Mouse (Mus musculus): ENCODE data around the gene Olfr1428.
"Not testable (repeated sequence)": the region's sequence is repeated elsewhere in the genome, so short reads cannot be mapped to it uniquely, and the experiment has no call there.

Olfr1428 gene

DNA sequence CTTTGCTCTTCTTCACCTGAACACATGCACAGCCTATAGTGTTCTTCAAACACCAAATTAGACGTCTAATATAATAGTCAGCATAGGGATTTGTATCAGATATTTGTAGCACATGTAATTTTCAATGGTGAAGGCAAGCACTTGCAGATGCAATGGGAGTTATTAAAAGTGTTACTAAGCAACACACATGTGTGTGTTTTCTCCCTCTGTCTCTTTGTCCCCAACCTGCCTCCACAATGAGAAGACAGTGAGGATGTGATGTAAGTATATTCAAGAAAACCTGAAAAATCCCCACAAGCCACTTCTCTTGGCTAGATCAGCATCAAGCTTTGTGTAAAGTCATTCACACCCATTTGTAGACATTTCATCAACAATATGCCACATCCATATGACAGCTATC, at the start of gene Olfr1428:
Gene Olfr1428, minus strand, starts transcription at position 101 of the 400 bp plus-strand sequence.
- no peak for DNase-seq (ENCODE audit: low spot score)

GRCm38 (mm10) chr19:12145452-12145851, 29.8 kb upstream of the Olfr1428 start:
- DNase-seq (ENCODE audit: low spot score): no peak

DNA sequence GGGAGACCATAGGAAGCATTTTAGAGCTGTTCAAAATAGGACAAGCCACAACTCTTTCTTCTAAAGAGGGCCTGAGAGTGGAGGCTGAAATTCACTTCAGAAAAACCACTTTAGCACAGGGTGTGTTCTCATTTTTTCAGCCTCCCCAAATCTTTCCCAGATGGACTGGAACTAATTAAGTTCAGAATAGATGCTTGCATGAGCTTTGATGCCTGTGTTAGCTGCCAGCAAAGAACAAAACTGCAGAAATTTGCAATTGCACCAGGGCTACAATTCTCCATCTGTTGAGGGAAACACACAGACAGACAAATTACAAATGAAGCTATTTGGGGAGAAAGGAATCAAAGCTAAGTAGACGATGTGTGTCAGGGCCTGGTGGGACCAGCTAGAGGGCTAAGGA, 27.7 kb upstream of the Olfr1428 start:
- no peak for DNase-seq (ENCODE audit: low spot score)

DNA sequence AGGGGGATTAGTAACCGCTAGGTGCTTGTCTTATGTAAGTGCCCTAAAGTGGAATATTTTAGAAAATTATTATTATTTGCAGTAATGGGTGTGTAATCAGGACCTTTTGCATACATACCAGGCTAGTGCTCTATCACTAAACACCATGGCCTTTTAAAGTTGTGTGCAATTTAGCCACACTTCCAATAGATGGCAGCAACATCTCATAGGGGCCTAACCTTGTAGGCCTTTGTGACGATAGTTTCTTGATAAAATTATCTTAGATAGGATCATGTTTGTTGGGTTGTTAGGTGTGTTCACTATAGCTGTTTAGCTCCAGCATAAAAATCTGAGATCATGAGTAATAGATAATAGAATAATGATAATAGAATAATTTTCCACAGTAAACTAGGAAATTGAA, 18.6 kb upstream of the Olfr1428 start:
- no peak for DNase-seq (ENCODE audit: low spot score)

GRCm38 (mm10) chr19:12123103-12123502, 7.4 kb upstream of the Olfr1428 start, which contains the start of gene Olfr76:
Gene Olfr76 (minus strand): TSS chr19:12123203.
- no peak for DNase-seq (ENCODE audit: low spot score)

- no peak for DNase-seq (ENCODE audit: low spot score)
Measured at GRCm38 (mm10) chr19:12116464-12116863, 767 bp upstream of the Olfr1428 start.

DNA sequence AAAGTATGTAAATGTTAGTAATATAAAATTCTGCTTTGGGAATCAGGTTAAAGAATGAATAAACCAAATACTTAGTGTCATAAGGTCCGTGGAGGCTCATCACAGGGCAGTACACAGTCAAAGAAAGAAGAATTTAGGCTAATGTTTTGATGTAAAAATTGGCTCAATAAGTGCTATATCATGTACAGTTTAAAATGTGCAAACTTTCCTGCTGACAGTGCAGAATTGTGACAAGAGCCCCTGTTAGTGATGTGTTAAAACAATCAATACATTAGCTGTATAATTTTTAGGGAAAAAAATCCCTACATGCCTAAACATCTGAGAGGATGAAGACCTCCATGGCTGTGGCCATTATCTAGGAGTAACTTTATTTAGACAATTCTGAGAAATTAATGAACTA, 1.9 kb downstream of the Olfr1428 start:
- no peak for DNase-seq (ENCODE audit: low spot score)

- no peak for DNase-seq (ENCODE audit: low spot score)
Measured at GRCm38 (mm10) chr19:12104541-12104940, 11.2 kb downstream of the Olfr1428 start.

DNA sequence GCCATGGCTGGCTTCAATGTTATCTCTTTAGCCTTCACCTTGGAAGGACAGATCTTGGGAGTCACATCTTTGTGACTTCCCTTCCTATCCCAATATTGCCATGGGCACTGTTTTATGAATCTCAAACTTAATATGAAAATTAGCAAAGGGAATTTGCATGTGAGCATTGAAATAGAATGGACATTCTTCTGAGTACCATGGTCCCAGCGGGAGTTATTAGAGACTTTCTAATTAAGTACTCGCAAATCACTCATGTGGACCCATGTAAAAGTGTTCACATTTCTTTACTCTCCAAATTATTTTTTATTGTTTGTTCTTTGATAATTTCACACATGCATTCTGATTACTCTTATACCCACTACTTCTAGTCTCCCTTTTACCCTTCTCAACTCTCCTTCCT, 12.5 kb downstream of the Olfr1428 start, which contains the start of gene Olfr1427:
Gene Olfr1427, minus strand, starts transcription at position 101 of the 400 bp plus-strand sequence.
- no peak for DNase-seq (ENCODE audit: low spot score)

DNA sequence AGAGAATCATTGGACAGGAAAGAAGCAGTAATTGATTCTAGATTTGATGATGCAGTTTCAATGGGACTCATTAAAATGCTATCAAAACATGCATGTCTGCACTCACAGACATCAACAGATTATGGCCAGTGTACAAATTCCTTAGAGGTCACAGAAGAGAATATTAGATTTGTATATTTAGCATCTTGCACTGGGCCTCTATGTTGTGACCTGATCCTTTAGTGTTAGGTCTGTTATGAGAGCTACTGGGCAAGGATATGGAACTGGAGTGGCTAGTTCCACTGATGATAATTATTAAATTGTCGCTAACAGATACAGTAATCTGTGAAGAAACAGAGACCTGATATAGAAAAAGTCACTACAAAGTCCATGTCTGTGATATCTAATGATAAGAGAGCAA, 23.8 kb downstream of the Olfr1428 start, which contains the start of gene Olfr1426:
Gene Olfr1426, minus strand, starts transcription at position 101 of the 400 bp plus-strand sequence.
- DNase-seq (ENCODE audit: low spot score): no peak

DNA sequence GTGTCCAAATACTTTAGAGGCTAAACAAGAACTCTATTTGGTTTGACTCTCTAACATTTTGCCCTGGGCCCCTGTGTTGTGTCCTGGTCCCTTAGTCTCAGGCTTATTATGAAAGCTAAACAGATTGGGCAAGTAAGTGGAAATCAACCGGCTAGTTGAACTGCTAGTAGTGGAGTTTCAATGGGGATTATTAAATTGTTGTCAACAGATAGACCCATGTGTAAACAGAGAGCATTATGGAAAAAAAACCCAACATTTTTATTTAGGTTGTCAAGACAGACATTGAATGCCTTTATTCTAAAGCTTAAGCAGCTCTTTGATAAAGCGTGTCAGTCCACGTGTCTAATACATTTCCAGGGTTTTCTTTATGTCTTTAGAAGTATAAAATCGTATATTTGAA, 38.1 kb downstream of the Olfr1428 start, which contains the start of gene Olfr1425:
Gene Olfr1425, minus strand, starts transcription at position 101 of the 400 bp plus-strand sequence.
- DNase-seq (ENCODE audit: low spot score): not testable (repeated sequence)

DNA sequence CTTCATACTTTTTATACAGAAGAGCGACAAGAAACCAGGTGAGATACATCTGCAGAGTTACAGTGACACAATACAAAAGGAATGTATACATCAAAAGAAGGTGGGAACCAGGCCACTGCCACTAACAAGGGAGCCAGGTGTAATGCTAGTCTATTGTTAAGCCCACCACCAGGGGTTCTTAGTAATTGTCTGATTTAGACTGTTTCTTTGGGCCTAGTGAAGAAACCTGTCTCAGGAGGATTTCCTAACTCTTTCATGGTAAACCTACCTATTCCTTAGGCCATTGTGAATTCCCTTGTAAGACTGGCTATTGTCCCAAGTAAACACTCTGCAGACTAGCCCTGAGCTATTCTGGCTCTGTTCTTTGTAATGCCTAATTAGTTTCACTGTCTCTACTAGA, 46.2 kb downstream of the Olfr1428 start:
- DNase-seq (ENCODE audit: low spot score): not testable (repeated sequence)

DNA sequence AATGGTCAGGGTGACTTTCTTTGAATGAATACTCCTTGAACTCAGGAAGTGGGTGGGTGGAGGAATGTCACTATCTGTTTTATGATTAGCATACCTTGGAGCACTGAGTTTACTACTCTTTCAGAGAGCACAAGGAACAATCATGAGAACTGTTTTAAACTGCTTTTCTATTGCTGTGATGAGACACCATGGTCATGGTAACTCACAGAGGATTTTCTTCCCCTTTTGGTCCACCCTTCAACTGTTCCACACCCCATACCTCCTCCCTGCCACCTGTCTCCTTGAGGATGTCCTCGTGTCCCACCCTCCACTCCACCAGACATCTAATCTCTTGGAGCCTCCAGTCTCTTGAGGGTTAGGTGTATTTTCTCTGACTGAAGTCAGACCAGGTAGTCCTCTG, 47.9 kb downstream of the Olfr1428 start:
- DNase-seq (ENCODE audit: low spot score): not testable (repeated sequence)

- not testable (repeated sequence) for DNase-seq (ENCODE audit: low spot score)
Measured at GRCm38 (mm10) chr19:12062582-12062981, 53.1 kb downstream of the Olfr1428 start, which contains the start of gene Olfr1424. Gene Olfr1424 (minus strand): TSS chr19:12062682.

Data from ovary, postnatal 36 days (tissue).